Mouse (Mus musculus): ENCODE measurements around the gene Abcg8.

Abcg8 gene

GRCm38 (mm10) chr17:84657782-84658181, 18.3 kb upstream of the Abcg8 start:
- in situ Hi-C loops (cut with MboI; ENCODE audit: unreplicated experiment in 2 of 2): no loop called here

DNA sequence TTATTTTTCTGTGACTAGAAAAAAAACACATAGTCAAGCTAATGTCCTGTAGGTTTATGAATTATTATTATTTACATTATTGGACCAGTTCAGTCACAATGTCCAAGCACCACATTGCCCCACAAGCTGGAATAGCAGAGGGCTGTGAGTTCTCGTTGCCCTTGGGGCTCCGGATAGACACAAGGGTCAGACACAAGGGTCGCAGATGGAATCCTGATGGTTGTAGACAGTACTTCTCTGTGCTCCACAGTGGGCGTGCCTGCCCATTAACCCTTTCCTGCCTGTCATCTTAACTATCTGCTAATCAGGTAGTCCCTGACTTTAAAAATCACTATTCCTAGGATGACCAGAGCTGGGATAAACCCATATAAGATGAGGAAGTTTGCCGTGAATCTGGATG, 17.9 kb upstream of the Abcg8 start:
- in situ Hi-C loops (cut with MboI; ENCODE audit: unreplicated experiment in 2 of 2): no loop called here

DNA sequence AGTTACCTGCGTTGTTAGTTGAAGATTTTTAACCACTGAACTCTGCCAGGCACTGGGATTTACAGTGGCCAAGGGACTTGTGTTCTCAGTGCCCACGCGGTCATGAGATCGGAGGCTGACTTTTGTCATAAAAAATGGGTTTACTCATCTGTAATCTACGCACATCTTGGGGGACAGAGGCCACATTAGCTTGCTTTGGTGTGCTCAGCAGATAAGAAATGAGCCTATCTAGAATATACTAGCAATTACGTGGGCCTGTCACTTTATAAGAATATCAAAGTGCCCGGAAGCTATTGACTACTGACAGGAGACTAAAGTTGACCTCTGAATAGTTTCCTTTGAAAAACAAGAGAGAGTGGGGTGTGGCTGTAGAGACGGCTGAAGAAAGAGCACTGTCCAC, 17.2 kb upstream of the Abcg8 start:
- in situ Hi-C loops (cut with MboI; ENCODE audit: unreplicated experiment in 2 of 2): no loop called here

- in situ Hi-C loops (cut with MboI; ENCODE audit: unreplicated experiment in 2 of 2): no loop called here
Observed at GRCm38 (mm10) chr17:84665053-84665452, 11.0 kb upstream of the Abcg8 start.

- in situ Hi-C loops (cut with MboI; ENCODE audit: unreplicated experiment in 2 of 2): no loop called here
Observed at GRCm38 (mm10) chr17:84665691-84666090, 10.4 kb upstream of the Abcg8 start.

- in situ Hi-C loops (cut with MboI; ENCODE audit: unreplicated experiment in 2 of 2): no loop called here
Observed at GRCm38 (mm10) chr17:84667848-84668247, 8.3 kb upstream of the Abcg8 start.

- in situ Hi-C loops (cut with MboI; ENCODE audit: unreplicated experiment in 2 of 2): no loop called here
Observed at GRCm38 (mm10) chr17:84672376-84673369, 3.4 kb upstream of the Abcg8 start.

DNA sequence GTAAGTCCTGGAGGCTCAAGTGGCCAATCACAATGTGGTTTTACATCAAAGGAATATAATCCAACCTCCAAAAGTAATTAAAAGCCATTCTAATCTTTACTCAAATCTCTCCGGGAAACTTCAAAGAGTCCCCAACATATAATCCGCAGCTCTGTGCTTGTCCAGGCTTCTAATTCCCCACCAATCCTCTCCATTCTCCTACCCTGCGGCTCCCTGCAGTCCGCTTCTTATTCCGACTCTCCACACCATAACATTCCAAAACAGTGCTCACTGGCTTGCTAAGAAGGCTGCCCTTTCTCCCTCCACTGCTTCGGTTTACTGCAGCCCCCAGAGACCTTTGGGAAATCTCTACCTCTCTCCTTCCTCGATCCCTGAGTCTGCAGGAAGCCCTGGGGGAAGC, 2.1 kb upstream of the Abcg8 start:
- in situ Hi-C loops (cut with MboI; ENCODE audit: unreplicated experiment in 2 of 2): no loop called here

DNA sequence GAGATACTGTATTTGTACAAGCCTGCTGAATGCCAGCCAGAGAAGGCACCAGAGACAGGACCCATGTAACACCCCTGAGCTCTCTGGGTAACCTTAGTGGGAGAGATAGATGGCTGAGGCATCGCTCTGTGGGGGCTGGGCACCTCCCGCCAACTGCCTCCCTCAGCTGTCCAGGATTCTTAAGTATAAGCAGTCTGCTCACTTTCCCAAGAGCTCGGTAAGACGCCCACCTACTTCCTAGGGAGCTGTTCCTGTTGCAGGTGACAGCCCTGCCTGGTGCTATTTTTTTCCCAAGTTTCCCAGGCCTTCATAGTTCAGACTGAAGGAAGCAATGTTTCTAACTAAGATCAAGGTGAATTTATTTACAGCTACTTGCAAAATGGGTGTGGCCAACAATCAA, 898 bp upstream of the Abcg8 start:
- in situ Hi-C loops (cut with MboI; ENCODE audit: unreplicated experiment in 2 of 2): loop anchor here (25.0 kb wide), 1 partner anchor 962 kb away; no protein-coding TSS in a partner anchor

GRCm38 (mm10) chr17:84677595-84677994, 1.5 kb downstream of the Abcg8 start:
- in situ Hi-C loops (cut with MboI; ENCODE audit: unreplicated experiment in 2 of 2): loop anchor here (25.0 kb wide), 1 partner anchor 960 kb away; no protein-coding TSS in a partner anchor

GRCm38 (mm10) chr17:84681670-84682069, 5.6 kb downstream of the Abcg8 start:
- in situ Hi-C loops (cut with MboI; ENCODE audit: unreplicated experiment in 2 of 2): loop anchor here (25.0 kb wide), 1 partner anchor 956 kb away; no protein-coding TSS in a partner anchor

- in situ Hi-C loops (cut with MboI; ENCODE audit: unreplicated experiment in 2 of 2): loop anchor here (25.0 kb wide), 1 partner anchor 954 kb away; no protein-coding TSS in a partner anchor
Observed at GRCm38 (mm10) chr17:84682734-84683717, 6.9 kb downstream of the Abcg8 start, which contains the start of gene Abcg5. TSS of gene Abcg5 (minus strand) at chr17:84683011.

GRCm38 (mm10) chr17:84684284-84684683, 8.2 kb downstream of the Abcg8 start:
- in situ Hi-C loops (cut with MboI; ENCODE audit: unreplicated experiment in 2 of 2): loop anchor here (25.0 kb wide), 1 partner anchor 953 kb away; no protein-coding TSS in a partner anchor

DNA sequence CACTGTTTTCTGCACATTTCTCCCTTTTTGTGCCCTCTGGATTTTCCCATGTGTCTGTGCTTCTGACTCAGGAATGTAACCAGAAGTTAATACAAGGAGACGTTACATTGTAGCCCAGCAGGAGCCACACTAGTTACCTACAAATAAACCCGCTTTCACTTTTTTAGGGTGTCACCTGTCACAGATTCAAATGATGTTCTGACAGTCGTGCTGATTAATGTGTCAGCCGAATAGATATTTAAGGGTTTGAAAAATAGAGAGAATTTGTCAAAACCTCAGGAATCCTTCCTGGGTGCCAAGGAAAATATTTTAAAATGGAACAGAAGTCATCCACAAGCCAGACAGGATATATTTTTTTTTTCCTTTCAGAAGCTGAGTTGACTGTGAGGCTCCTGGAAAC, 9.2 kb downstream of the Abcg8 start:
- in situ Hi-C loops (cut with MboI; ENCODE audit: unreplicated experiment in 2 of 2): loop anchor here (25.0 kb wide), 1 partner anchor 952 kb away; no protein-coding TSS in a partner anchor

GRCm38 (mm10) chr17:84687994-84688393, 11.9 kb downstream of the Abcg8 start:
- in situ Hi-C loops (cut with MboI; ENCODE audit: unreplicated experiment in 2 of 2): loop anchor here (25.0 kb wide), 1 partner anchor 949 kb away; no protein-coding TSS in a partner anchor

DNA sequence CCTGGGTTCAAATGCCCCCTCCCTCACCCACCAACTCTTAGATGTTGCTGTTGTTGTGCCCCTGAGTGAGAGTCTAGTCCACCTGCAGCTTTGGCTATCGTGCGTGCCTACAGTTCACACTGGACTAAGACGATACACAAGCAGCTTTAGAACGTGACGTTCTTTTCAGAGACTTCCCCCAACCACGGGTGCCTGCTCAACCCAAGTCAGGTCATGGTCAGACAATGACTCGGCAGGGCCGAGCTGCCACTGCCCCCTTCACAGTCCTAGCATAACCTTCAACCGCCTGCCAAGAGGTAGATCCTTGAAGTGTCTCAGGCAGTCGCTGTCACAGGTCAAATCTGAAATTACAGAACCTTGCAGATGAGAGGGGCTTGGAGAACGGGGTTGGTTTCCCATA, 12.7 kb downstream of the Abcg8 start:
- in situ Hi-C loops (cut with MboI; ENCODE audit: unreplicated experiment in 2 of 2): loop anchor here (25.0 kb wide), 1 partner anchor 948 kb away; no protein-coding TSS in a partner anchor

- in situ Hi-C loops (cut with MboI; ENCODE audit: unreplicated experiment in 2 of 2): loop anchor here (25.0 kb wide), 1 partner anchor 948 kb away; no protein-coding TSS in a partner anchor
Observed at GRCm38 (mm10) chr17:84689316-84689715, 13.2 kb downstream of the Abcg8 start.

DNA sequence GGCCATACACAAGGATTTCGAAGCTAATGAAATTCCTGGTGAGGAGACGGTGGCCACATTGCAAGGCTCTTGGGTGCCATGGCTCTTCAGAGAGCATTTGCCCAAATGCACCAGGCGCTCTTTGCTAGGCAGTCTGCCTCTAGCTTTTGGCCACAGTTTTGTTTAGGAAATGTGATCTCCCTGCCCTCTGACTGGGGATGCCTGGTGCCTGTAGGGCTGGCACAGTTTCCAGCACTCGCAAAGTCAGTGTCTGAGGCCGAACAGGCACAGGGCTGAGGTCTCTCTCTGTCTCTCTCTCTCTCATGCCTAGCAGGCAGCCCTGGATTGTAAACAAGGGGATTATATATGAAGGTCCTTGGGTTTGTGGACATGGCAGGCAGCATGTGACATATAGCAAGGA, 14.0 kb downstream of the Abcg8 start:
- in situ Hi-C loops (cut with MboI; ENCODE audit: unreplicated experiment in 2 of 2): loop anchor here (25.0 kb wide), 1 partner anchor 947 kb away; no protein-coding TSS in a partner anchor

DNA sequence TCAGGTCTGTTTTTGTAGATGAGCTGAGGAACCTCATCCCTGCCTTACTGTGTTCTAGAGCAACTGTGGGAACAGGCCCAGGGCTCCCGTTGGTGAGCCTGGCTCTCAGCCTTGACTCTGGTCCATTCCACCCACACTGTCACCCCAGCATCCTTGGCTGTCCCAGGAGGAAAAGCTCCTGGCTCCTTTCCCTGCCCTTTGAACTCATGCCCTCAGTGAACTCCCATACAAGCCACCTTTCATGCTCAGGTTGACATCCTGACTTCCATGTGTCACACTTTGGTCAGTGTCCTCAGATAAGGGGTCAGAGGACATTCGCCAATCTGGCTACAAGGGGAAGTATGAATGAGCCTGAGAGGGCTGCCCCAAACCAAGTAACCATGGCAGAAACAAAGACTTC, 17.6 kb downstream of the Abcg8 start:
- in situ Hi-C loops (cut with MboI; ENCODE audit: unreplicated experiment in 2 of 2): loop anchor here (25.0 kb wide), 1 partner anchor 944 kb away; no protein-coding TSS in a partner anchor

DNA sequence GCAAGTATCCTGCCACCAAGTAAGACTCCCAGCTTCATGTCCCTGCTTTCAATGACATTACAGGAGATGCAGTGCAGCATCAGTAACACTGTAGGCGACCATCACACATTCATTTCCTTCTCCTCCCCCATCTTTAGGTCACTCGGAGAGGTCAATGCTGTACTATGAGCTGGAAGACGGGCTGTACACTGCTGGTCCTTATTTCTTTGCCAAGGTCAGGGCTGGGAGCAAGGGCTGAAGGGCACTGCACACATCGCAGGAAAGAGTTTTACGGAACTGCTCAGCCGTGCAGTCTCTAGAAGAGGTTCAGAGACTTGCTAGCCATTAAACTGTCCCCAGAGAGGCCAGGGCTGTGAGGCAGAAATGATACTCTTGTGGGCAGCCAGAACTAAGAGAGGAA, 20.4 kb downstream of the Abcg8 start:
- in situ Hi-C loops (cut with MboI; ENCODE audit: unreplicated experiment in 2 of 2): loop anchor here (25.0 kb wide), 1 partner anchor 941 kb away; no protein-coding TSS in a partner anchor
